Mouse (Mus musculus) spleen, adult 10 weeks (tissue): ENCODE data around the gene Desi2. TPM values are rescaled to one million over a fixed set of nuclear protein-coding genes. Genes with fewer than 3 reads are reported as not detected.

ENCODE experiments used
- polyA plus RNA-seq: library from polyadenylated mRNA; stranded (reverse); fragments of 350-450 nt; fragmentation: Illumina TruSeq; extraction: RNeasy Lipid Tissue Mini Kit (QIAGEN cat#74804); gene quantifications from one replicate; pipeline ENCODE4 v1.2.3, GENCODE M21; 2015; ENCODE audit warnings: low replicate concordance; ENCODE audit not compliant: insufficient read depth

The Desi2 gene
- 19.9 TPM for polyA plus RNA-seq

DNA sequence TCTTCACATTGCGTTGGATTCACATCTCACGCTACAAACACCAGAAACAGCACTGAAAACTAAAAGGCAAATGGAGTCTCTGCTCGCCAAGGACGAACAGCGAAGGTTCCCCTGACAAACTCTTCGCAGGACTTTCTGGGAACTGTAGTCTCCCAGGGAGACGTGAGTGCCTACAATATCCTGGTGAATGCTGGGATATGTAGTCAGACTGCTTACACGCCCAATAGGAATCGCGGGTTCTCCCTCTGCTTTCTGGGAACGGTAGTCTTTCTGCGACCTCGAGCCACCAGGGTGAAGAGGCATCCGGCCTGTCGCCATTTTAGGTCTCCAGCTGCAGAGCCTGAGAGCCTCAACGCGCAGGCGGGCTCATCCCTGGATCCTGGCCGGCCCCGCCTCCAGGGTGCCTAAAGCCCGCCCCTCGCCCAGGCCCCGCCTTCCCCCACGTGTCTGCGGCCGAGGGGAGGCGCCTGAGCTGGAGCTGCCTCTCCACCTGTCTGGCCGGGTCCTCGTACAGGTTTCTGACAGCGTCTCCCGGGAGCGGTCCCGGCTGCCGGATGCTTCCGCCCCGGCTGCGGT lies at the start of gene Desi2:
TSS of gene Desi2 (plus strand) at position 202 of the 576 bp plus-strand sequence.

Other genes with a start within 250 kb of the Desi2 start
- 0.19 TPM for gene Catspere2, start 204.0 kb upstream of the Desi2 start, polyA plus RNA-seq
- gene Cox20, start 131.7 kb downstream of the Desi2 start, polyA plus RNA-seq = 153 TPM
- 691 TPM for gene Hnrnpu, start 150.4 kb downstream of the Desi2 start, polyA plus RNA-seq
- 11.0 TPM for gene Efcab2, start 218.7 kb downstream of the Desi2 start, polyA plus RNA-seq